Mouse (Mus musculus): ENCODE data around the gene Psapl1.

Psapl1 gene

DNA sequence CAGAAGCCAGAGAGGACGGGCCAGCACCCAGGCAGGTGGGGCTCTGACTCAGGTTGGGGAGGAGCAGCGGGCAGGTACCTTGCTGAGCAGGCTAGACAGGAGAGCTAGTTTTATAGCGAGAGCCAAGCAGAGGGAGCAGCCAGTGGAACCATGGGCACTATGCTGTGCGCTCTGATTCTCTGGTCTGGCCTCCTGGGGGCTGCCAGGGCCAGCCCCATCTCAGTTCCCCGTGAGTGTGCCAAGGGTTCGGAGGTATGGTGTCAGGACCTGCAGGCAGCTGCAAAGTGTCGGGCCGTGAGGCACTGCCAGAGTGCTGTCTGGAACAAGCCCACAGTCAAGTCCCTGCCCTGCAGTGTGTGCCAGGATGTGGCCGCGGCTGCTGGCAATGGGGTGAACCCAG, at the start of gene Psapl1:
Gene Psapl1 (plus strand): TSS at position 106 of the 400 bp plus-strand sequence.
- no peak for DNase-seq

DNA sequence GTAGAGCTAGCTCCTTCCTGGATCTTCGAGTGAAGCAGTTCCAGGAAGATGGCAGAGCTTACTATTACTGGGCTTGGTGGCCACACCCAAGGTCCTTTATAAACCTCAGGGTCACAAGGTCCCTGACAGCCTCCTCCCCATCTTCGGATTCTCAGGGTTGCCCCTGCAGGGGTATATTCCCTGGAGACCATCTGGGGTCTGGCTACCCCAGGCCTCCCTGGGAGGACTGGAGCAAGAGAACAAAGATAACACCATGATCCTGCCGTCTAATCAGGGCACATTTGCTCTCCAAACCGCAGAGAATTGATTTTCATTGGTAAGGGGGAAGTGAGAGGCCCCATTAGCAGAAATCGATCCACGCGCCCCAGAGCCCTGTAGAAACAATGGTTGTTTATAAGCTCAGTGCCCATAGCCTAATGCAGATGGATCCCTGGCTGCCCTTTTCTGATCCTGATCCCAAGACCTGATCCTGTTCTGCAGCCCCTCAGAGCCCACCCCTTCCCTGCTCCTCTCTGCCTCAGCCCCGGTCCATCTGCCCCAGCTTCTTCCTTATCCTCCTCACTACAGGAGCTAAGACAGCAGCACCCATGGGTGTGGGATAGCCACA, 48.8 kb upstream of the Psapl1 start:
- DNase-seq, result peak; percentile 27

DNA sequence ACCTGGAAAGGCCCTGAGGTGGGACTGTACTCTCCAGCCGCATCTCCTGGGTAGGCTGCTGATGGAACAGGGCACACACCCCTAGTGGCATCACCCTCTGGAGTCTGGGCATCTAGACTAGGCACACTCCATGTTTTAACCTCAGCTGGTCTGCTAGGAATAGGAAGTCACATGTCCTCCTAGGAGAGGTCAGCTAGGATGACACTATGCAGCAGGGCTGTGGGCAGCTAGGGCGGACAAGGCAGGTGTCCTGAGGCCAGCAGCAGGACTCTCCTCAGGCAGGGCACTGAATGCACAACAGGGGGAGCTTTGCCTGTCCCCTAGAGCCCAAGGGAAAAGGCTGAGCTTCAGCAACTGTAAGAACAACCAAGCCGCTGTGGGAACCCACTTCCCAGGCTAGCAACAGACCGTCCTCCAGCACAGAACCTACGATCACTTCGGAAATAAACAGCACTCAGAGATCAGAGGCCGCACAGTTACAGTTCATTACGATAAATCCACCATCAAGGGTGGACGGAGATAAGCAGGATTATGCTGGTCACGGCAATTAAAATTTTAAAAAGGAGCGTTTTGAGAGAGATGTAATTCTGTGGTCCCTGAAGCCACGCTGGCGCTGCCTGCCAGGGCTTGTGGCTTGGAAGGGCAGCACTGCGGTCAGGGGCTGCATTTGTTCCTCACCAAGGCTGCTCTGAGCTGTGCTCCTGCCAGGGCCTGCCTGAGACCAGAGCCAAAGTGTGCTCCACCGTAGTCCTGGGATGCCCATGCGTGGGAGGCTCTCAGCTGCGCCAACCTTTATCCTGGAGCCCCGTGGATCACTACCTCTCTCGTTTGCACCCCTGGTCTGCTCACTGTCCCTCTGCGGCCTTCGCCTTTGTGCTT, 38.2 kb upstream of the Psapl1 start:
- no peak for DNase-seq

- no peak for DNase-seq
These were observed 37.3 kb upstream of the Psapl1 start for GRCm38 (mm10) chr5:36166346-36167013.

GRCm38 (mm10) chr5:36168963-36169650, 34.7 kb upstream of the Psapl1 start:
- no peak for DNase-seq

GRCm38 (mm10) chr5:36174569-36175115, 29.2 kb upstream of the Psapl1 start:
- DNase-seq, result peak; percentile 58

DNA sequence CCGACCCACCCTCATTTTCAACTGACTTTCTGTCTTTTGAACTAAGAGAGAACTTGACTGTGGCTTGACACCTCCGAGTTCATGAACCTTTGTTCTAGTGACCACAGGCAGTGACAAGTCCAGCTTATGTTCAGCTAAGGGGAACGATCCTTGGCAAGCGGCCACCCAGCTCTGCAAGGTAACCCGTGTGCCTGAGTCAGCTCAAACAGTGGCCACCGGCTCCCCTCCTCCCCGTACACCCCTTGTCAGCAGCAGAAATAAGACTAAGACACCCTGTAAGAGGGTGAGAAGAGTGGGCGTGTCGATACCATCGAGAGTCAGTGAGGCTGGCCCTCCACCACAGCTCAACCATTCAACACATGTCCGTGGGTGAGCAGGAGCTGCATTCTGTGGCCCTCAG, 27.4 kb upstream of the Psapl1 start:
- no peak for DNase-seq

DNA sequence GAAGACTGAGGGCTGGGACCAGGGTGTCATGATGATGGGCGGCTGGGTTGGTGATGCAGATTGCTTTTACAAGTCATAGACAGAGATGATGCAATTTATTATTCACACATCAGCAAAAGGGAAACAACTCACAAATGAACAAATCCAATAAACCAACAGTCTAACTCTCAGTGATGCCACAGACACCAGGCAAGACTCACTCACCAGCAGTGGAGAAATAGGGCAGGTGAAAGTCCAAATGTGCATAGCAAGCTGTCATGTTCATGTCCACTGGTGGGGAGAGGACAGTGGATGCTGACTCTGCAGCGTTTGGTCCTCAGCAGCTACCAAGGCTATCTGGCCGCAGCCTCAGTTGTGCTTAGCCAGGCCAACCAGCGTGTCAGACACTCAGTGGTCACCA, 26.9 kb upstream of the Psapl1 start:
- no peak for DNase-seq

DNA sequence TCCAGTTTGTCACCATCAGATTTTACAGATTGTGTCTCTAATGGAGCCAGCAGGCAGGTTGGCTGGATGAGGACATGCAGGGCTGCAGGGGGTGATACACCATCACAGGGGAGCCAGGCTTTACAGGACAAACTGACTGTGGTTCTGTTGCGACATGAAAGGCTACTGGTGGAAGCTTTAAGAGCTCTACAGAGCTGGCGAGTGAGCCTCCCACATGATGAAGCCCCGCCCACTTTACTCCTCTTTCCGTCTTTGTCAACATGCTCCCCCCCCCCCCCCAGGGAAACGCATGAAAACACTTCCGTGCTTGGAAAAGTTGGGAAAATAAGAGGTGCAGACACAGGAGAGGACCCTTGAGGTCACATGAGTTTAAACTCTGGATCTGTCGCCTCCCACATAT, 25.6 kb upstream of the Psapl1 start:
- DNase-seq, result no peak

GRCm38 (mm10) chr5:36178785-36179184, 25.0 kb upstream of the Psapl1 start:
- DNase-seq, result no peak

- DNase-seq, result no peak
These were observed 24.1 kb upstream of the Psapl1 start for GRCm38 (mm10) chr5:36179708-36180107.

DNA sequence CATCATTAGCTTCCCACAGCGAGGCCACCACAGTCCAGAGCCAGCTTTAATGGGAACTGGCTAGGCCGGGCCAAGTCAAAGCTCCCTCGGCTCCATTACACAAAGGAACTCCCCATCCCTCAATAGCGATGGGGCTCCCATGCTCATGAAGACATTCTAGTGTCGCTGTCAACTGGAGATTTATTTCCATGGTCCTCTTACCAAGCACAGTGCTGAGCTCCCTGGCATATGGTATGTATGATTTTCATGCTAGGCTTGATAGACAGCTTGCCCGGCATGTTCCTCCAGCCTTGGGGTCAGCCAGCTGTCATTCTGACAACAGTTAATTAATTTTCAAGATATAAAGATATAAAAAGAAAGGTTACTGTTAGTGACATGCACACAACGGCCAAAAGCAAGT, 21.5 kb upstream of the Psapl1 start:
- DNase-seq, result no peak

DNA sequence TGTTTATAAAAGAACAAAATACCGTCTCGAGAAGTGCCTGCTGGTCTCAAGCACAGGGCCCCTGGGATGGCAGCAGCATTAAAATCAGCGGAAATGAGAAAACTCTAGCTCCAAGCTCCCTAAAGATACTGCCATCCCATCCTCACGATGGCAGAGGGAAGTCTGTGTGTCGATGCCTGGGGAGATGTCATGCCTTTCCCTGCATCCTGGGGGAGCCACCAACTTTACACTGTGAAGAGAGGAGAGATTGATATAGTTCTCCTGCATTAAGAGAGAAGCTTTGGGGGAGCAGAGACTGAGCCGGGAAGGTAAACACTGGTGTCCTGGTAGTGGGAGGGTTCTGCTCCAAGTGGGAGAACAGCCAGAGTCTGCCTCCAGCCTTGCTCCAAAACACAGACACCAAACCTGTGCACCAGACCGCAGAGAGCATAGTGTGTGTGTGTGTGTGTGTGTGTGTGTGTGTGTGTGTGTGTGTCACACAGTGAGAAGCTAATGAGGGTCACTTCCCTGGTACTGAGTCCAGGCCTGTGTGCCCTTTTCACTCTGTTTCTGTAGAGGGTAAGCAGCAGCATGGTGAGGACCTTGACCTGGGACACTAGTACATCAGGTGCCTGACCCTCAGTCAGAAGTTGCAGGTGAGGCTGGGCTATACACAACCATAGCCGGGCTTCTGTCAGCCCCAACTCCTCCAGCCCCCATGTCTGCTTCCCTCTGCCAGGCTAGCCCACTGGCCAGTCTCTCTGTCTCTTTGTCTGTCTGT, 17.3 kb upstream of the Psapl1 start:
- no peak for DNase-seq

DNA sequence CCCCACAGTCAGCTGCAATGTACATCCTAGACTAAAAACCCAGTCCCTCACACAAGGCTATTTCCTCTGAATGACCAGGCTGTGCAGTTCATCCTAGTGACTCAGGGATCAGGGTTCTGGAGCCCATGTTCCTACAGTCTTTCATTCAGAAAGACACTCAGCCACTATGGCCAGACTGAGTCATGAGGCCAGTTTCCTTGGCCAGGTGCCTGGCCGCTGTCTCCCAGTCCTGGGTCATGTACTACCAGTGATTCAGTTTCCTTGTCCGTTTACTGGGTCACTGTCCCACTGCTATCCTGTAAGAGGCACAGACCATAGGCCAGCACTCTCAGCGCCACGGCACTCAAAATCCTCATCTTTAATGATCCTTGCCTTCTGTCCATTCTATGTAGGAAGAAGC, 15.5 kb upstream of the Psapl1 start:
- DNase-seq, result no peak

DNA sequence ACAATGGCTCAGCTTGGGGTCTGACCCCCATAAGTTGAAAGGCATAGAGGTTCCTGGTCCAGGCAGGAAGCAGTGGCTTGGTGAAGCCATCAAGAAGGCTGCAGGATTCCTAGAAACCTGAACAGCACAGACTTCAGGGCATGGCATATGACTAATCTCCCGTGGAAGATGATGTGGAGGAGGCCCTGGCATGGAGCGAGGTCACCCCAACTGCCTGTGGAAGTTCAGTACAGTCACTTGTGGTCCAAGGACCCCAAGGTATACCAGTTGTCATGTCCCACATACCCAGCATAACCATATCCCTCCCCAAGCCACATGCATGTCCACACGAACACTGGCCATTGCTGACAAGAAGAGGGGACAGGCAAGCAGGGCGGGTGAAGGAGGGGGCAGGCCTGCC, 12.5 kb upstream of the Psapl1 start:
- no peak for DNase-seq

DNA sequence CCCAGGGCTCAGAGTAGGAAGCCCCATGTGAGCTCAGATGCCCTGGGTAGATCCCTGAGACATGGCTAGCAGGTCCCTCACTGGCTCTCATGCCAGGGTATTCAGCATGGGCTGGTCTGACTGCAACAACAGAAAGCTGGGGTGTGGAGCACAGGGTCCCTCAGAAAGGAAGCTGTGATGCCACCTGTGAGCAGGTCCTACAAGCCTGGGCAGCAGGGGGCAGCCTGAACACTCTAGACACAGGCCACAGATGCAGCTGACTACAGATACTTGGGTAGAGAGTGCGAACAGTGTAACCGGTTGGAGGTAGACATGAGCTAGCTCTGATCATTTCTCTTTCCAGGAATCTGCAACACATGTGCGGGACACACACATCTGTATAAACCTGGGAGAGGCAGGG, 11.9 kb upstream of the Psapl1 start:
- DNase-seq, result no peak

DNA sequence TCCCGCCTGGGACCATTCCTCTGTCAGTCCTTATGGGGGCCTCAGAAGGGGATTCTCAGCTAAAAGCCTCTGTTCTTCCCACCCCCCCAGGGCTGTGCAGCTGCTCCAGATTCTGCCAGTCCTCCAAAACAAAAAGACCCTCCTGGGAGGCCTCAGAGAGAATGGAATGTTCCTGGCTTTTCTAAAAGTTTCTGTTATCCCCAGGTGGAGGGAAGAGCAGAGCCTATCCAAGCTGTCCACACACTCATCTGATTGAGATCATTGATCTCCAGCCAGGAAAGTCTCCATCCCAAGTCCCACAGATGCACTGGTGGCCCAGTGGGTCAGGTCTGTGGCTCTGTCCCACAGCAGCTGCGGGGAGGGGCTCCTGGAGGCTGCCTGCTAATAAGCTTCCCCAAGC, 11.1 kb upstream of the Psapl1 start:
- no peak for DNase-seq

DNA sequence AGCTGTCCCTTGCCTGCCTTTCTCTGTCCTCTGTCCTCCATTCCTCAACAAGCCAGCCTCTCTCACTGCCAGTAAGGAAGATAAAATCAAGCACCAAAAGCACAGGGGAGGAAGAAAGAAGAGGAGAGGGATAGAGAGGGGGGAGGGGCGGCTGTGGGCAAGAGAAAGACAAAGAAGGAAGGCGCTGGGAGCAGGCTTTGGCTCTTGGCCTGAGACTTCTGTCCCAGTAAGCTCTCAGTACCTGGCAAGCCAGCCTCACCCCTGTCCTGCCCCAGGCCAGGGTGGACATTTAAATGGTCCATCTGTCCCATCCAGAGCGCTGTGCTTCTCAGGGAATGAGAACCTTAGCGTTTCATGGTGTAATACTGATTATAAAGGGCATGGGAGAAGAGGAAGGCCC, 9.2 kb upstream of the Psapl1 start:
- no peak for DNase-seq

GRCm38 (mm10) chr5:36195436-36195835, 8.4 kb upstream of the Psapl1 start:
- no peak for DNase-seq

DNA sequence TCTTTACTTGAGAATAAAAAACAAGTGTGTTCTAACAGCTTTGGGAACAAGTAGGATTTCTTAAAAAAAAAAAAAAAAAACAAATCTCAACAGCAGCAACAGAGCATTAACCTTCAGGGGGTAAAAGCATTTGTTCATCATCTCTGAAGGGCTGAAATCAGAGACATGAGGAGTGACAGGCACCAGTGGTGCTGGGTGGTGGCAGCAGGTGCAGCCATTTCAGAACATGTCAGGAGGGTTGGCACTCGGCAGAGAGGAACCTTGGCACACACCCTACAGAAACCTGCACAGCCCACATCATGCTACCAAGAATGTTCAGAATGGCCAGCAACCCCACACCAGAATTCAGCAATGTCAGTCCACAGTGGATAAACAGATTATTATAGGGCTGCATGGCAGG, 4.3 kb upstream of the Psapl1 start:
- no peak for DNase-seq

DNA sequence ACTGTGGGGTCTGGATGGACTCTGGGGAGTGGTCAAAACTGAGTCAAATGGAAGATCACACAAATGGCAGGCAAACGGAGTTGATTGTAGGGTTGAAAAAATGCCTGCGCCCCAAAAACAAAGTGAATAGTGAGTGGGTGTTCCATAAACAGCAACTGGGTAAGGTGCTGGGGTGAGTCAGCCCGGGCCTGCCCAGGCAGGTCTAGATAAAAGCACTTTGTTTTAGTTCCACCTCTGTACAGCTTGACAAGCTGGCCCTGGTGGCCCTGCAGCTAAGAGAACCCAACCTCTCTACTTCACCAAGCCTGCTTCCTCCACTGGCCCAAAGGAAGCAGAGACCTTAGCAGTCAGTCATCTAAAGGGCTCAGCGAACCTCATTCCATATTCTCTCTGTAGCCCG, 1.0 kb upstream of the Psapl1 start:
- DNase-seq, result no peak

DNA sequence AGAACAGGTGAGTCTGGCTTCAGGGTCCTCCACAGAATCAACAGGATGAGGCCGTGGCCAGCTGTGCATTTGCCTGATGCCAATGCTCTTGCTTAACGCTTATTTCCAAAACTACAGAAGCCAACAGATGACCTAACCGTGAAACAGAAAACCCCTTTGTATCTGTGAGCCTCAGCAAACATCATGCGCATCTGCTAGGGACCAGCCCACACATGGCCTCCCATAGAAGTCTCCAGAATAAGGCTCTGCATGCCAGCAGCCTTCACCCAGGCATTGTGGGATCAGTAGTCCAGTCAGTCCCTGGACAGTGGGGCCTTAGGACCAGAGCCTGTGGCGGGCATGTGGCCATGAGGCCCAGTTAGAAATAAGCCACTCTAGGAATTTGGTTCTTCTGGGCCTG, 400 bp upstream of the Psapl1 start:
- DNase-seq, result no peak

Data from embryo, embryonic 11 days (tissue).